Mouse (Mus musculus): ENCODE data around the gene Gm4981.

- TF ChIP-seq MAX (IDR thresholded peaks at IDR 0.05), result no peak
- TF ChIP-seq CTCF (IDR thresholded peaks at IDR 0.05; ENCODE audit: control insufficient read depth, insufficient read depth, insufficient read length), result no peak
- no peak for TF ChIP-seq USF1 (IDR thresholded peaks at IDR 0.05; ENCODE audit: low read depth)
- no peak for TF ChIP-seq MYOD1 (IDR thresholded peaks at IDR 0.05; ENCODE audit: control insufficient read depth, insufficient read length, low read depth)
Observed at GRCm38 (mm10) chr10:58214497-58214896, 22.0 kb downstream of the Gm4981 start.

Data from C2C12 (cell line).